Mouse (Mus musculus) testis, adult 2 months (tissue): Measurements from ENCODE around the gene Pex11g. TPM values are rescaled to one million over a fixed set of nuclear protein-coding genes. Genes with fewer than 3 reads are reported as not detected.
A peak's percentile ranks its signal among the peaks of the same experiment; 100 is the strongest.

Experiments
- H3K27ac ChIP-seq: fragments of 200-500 bp; 2 replicates; pipeline ENCODE4 v1.5.1; 2012; ENCODE audit warnings: low read depth, low read length; ENCODE audit not compliant: control insufficient read depth, insufficient read depth
- H3K27me3 ChIP-seq: fragments of 200-500 bp; 2 replicates; pipeline ENCODE4 v1.6.1; 2012; ENCODE audit warnings: mild to moderate bottlenecking, low read length, moderate library complexity; ENCODE audit not compliant: control insufficient read depth, insufficient read depth
- H3K36me3 ChIP-seq: fragments of 200-500 bp; 2 replicates; pipeline ENCODE4 v1.6.1; 2012; ENCODE audit warnings: mild to moderate bottlenecking, low read length; ENCODE audit not compliant: control insufficient read depth, insufficient read depth
- H3K4me1 ChIP-seq: fragments of 200-500 bp; 2 replicates; pipeline ENCODE4 v1.6.1; 2012; ENCODE audit warnings: low read length; ENCODE audit not compliant: control insufficient read depth, insufficient read depth
- H3K4me3 ChIP-seq: fragments of 200-500 bp; 2 replicates; pipeline ENCODE4 v1.5.1; 2012; ENCODE audit warnings: low read depth, mild to moderate bottlenecking, low read length, moderate library complexity, mixed read lengths; ENCODE audit not compliant: control insufficient read depth
- CTCF ChIP-seq: fragments of 200-500 bp; IDR thresholded peaks from 2 replicates; pipeline ENCODE4 v1.5.1; 2012; ENCODE audit warnings: low read depth, mild to moderate bottlenecking, inconsistent platforms, low read length, moderate library complexity; ENCODE audit not compliant: control insufficient read depth, insufficient read depth, insufficient replicate concordance
- POLR2A ChIP-seq: fragments of 200-500 bp; IDR thresholded peaks from 2 replicates; pipeline ENCODE4 v1.6.1; 2012; ENCODE audit warnings: low read depth, mild to moderate bottlenecking, inconsistent platforms, low read length, moderate library complexity; ENCODE audit not compliant: control insufficient read depth
- polyA plus RNA-seq: library from polyadenylated mRNA; depleted of rRNA; stranded (reverse); fragments of >200 nt; gene quantifications from 2 replicates; pipeline ENCODE4 v1.2.3, GENCODE M21; 2012

Gene Pex11g
- polyA plus RNA-seq, 1 experiment = 47.9 TPM

DNA sequence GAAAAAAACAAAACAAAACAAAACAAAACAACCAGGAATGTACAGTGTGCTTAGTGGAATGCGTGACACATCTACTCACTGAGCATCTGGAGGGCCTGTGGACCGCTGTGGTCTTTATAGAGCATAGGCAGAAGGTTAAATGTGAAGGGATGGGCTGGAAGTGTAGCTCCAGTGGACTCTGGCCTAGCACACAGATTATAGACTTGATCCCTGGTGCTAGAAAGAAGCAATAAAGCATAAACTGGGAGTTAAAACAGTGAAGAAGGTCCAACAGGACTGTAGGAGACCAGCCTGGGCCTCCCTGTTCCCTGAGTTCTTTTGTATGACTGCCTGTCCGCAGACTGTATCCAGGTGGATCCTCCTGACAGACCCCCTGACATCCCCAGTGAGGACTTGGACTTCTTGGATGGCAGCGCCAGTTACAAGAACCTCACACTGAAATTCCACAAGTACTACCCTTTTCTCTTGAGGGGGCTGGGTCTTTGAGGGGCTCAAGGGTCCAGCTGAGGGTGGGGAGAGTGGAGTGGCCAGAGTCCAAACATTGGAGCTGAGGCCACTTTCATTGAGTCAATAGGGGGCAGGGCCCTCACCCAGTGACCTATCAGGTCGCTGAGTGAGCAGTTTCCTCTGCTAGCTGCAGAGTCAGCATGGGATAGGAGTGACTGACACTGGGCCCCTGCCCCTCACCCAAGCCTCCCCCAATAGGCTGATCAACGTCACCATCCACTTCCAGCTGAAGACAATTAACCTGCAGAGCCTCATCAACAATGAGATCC lies 40.7 kb upstream of the Pex11g start:
- no peaks in the 10 kb centered on the region for H3K36me3 ChIP-seq
- no peaks in the 10 kb centered on the region for H3K4me1 ChIP-seq
- no peaks in the 10 kb centered on the region for H3K27me3 ChIP-seq
- H3K4me3 ChIP-seq = no peak overlapping the region
- TF ChIP-seq CTCF (no peak), POLR2A (no peak)
- no peak overlapping the region for H3K27ac ChIP-seq

DNA sequence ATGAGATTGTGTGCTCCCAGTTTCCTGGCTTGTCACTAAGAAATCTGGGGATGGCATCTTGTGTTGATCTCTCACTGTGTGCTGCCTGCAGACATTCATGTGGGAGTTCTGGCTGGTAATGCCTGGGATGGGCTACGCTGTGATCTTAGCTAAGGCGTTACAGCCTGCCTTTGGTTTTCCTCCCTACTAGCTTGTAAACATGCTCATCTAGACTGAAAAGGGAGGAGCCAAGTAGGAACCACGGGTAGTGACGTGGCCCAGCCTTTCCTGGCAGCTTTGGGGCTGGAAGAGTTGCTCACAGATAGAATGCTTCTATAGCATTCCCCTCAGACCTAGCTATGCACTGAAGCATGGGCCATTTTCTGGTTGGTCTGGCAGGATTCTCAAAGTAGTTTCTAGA lies 34.7 kb upstream of the Pex11g start:
- Histone ChIP-seq H3K36me3 (no peaks in the 10 kb centered on the region), H3K4me1 (peaks cover 7% of the 10 kb centered on the region), H3K4me3 (no peak overlapping the region), H3K27me3 (no peaks in the 10 kb centered on the region), H3K27ac (no peak overlapping the region)
- TF ChIP-seq CTCF = no peak
- no peak for TF ChIP-seq POLR2A

- H3K4me3 ChIP-seq = peak within 1 kb of the TSS; percentile 86
- no peaks in the 10 kb centered on the region for H3K27me3 ChIP-seq
- H3K4me1 ChIP-seq = peaks cover 10% of the 10 kb centered on the region
- H3K27ac ChIP-seq = peak within 1 kb of the TSS; percentile 56
- no peaks in the 10 kb centered on the region for H3K36me3 ChIP-seq
- TF ChIP-seq POLR2A = peak; percentile 77
- TF ChIP-seq CTCF = no peak
Observed at GRCm38 (mm10) chr8:3500235-3501090, 33.0 kb upstream of the Pex11g start, which contains the start of gene Mcoln1. TSS of gene Mcoln1 (plus strand) at chr8:3500457.

- Histone ChIP-seq H3K27ac (peak overlapping the region; percentile 56), H3K36me3 (no peaks in the 10 kb centered on the region), H3K4me1 (peaks cover 10% of the 10 kb centered on the region), H3K4me3 (peak overlapping the region; percentile 86), H3K27me3 (no peaks in the 10 kb centered on the region)
- no peak for TF ChIP-seq CTCF
- no peak for TF ChIP-seq POLR2A
Observed at GRCm38 (mm10) chr8:3499751-3500150, 32.3 kb upstream of the Pex11g start.

- no peak overlapping the region for H3K4me3 ChIP-seq
- TF ChIP-seq CTCF (no peak), POLR2A (no peak)
- H3K36me3 ChIP-seq = no peaks in the 10 kb centered on the region
- peaks cover 10% of the 10 kb centered on the region for H3K4me1 ChIP-seq
- H3K27ac ChIP-seq = no peak overlapping the region
- H3K27me3 ChIP-seq = no peaks in the 10 kb centered on the region
Observed at GRCm38 (mm10) chr8:3498583-3498982, 31.1 kb upstream of the Pex11g start.

DNA sequence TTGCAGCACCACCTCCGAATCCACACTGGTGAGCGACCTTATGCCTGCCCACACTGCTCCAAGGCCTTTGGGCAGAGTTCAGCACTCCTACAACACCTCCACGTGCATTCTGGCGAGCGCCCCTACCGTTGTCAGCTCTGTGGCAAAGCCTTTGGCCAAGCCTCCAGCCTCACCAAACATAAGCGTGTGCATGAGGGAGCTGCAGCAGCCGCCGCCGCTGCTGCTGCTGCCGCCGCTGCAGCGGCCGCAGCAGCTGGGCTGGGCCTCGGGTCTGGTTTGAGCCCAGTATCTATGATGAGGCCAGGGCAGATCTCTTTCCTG lies 28.9 kb upstream of the Pex11g start:
- Histone ChIP-seq H3K27me3 (no peaks in the 10 kb centered on the region), H3K27ac (no peak overlapping the region), H3K36me3 (no peaks in the 10 kb centered on the region), H3K4me1 (peaks cover 18% of the 10 kb centered on the region), H3K4me3 (no peak overlapping the region)
- no peak for TF ChIP-seq CTCF
- TF ChIP-seq POLR2A = no peak
